Mouse (Mus musculus) CH12.LX (cell line): Measurements from ENCODE around the gene Qk.

ENCODE experiments used
- CTCF ChIP-seq, 2 experiments: IDR thresholded peaks in 1 of 2; conservative IDR thresholded peaks in 1 of 2; 2 replicates each; pipeline ENCODE4 v1.5.1; 2011 to 2012; ENCODE audit warnings: low read depth in 2 of 2, low read length in 2 of 2, improper control_type of control experiment in 1 of 2, inconsistent platforms in 1 of 2, mild to moderate bottlenecking in 1 of 2, moderate library complexity in 1 of 2
- ETS1 ChIP-seq: conservative IDR thresholded peaks from 2 replicates; pipeline ENCODE4 v1.6.1; 2012; ENCODE audit warnings: low read depth, mild to moderate bottlenecking, inconsistent platforms, low read length, improper control_type of control experiment, moderate library complexity
- MAFK ChIP-seq: IDR thresholded peaks from 2 replicates; pipeline ENCODE4 v1.6.1; 2011; ENCODE audit warnings: low read length, improper control_type of control experiment; ENCODE audit not compliant: insufficient replicate concordance
- MAX ChIP-seq: IDR thresholded peaks from 2 replicates; pipeline ENCODE4 v1.6.1; 2011; ENCODE audit warnings: low read length, improper control_type of control experiment
- POLR2A ChIP-seq: IDR thresholded peaks from 2 replicates; pipeline ENCODE4 v1.6.1; 2011; ENCODE audit warnings: low read depth, mild to moderate bottlenecking, improper control_type of control experiment, low read length
- TBP ChIP-seq: conservative IDR thresholded peaks from 2 replicates; pipeline ENCODE4 v1.6.1; 2011; ENCODE audit warnings: low read depth, low read length, improper control_type of control experiment

DNA sequence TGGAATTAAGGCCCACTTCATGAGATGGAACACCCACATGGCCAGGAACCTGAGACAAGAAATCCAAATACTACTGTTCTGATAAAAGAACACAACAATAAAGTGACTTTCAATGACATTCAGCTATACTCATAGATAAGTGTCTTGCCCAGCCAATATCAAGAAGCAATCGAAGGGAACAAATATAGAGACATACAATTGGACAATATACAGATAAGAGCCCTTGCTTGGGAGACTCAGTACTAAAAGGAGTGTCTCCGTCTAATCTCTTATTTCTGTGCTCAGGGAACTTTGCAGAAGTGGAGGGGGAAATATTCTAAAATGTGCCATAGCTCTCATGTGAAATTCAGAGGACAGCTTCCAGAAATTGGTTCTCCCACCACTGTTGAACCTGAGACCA is 83.1 kb downstream of the Qk start:
- no peak for TF ChIP-seq CTCF (conservative IDR thresholded peaks at IDR 0.05 in 1 of 2, IDR thresholded peaks at IDR 0.05 in 1 of 2; ENCODE audit: low read depth in 2 of 2, low read length in 2 of 2)
- TF ChIP-seq MAFK: no peak
- no peak for TF ChIP-seq ETS1
- no peak for TF ChIP-seq POLR2A
- no peak for TF ChIP-seq MAX
- no peak for TF ChIP-seq TBP
